Mouse (Mus musculus): ENCODE data around the gene Vat1l.

- TF ChIP-seq EP300 (optimal IDR thresholded peaks at IDR 0.05) (no peak), CTCF (IDR thresholded peaks at IDR 0.05; ENCODE audit: low read depth) (no peak)
Measured at GRCm38 (mm10) chr8:114418486-114418885, 213.1 kb downstream of the Vat1l start.
